Mouse (Mus musculus) thymus, adult 2 months (tissue): ENCODE results near the gene Fmnl2.

ENCODE experiments used
- CTCF ChIP-seq: fragments of 200-500 bp; IDR thresholded peaks from 2 replicates; pipeline ENCODE4 v1.5.1; 2012; ENCODE audit warnings: mild to moderate bottlenecking, control low read depth, low read length, moderate library complexity, borderline replicate concordance; ENCODE audit not compliant: control insufficient read depth, poor library complexity, insufficient read depth; ENCODE audit errors: extremely low read depth
- POLR2A ChIP-seq: fragments of 200-500 bp; IDR thresholded peaks from 2 replicates; pipeline ENCODE4 v1.6.1; 2012; ENCODE audit warnings: mild to moderate bottlenecking, low read length, control low read depth, moderate library complexity; ENCODE audit not compliant: control insufficient read depth, poor library complexity, insufficient read depth; ENCODE audit errors: extremely low read depth

- TF ChIP-seq CTCF (no peak), POLR2A (no peak)
These were observed 116.4 kb downstream of the Fmnl2 start for GRCm38 (mm10) chr2:52974056-52974455.
